Comparison of ENCODE assay signal across 8 mouse cellular contexts in the genomic region with DNA sequence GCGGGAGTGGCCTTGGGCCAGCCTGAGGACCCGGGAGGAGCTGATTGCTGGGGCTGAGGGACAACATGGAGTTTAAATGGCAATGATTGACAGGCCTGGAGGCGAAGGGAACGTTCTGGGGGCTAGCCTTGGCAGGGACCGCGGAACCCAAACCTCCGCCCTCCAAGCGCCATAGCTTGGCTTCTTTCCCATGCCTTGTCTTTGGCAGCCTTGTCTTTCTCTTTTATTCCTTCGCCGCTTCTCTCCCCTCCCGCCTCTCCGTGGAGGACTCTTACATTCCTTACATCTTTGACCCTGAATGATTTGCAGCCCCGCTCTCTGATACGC. TPM values are rescaled to one million over a fixed set of nuclear protein-coding genes. Genes with fewer than 3 reads are reported as not detected.
A peak's percentile ranks its signal among the peaks of the same experiment; 100 is the strongest.
DNase-seq lines count a peak whose midpoint lies in the region; ATAC-seq and TF ChIP-seq lines count a peak whose summit lies in the region.

No protein-coding gene starts in this region.

- peak overlapping the region; percentile 78 for H3K9ac ChIP-seq in embryonic facial prominence, embryonic 15.5 days
- H3K9ac ChIP-seq in intestine, postnatal 0 days (ENCODE audit: low read depth, low read length): peak overlapping the region; percentile 82

- ATAC-seq in embryonic facial prominence, embryonic 15.5 days (ENCODE audit: insufficient number of reproducible peaks, low FRiP score, low TSS enrichment, low read depth): no peak
- no peak for ATAC-seq in intestine, postnatal 0 days

- peaks cover 39% of the 10 kb centered on the region for H3K36me3 ChIP-seq in embryonic facial prominence, embryonic 15.5 days
- peaks cover 16% of the 10 kb centered on the region for H3K36me3 ChIP-seq in intestine, postnatal 0 days (ENCODE audit: control insufficient read depth, insufficient read depth)

- intact Hi-C loops in left cerebral cortex, postnatal 4 days (cut with DNase I): loop anchor here (5.0 kb wide), 1 partner anchor 45 kb away; a partner anchor contains a TSS

- H3K27ac ChIP-seq in bone marrow, adult 2 months (ENCODE audit: control insufficient read depth, insufficient read depth, low read depth, low read length, poor library complexity): peak overlapping the region; percentile 94
- peak overlapping the region; percentile 98 for H3K27ac ChIP-seq in embryonic facial prominence, embryonic 15.5 days (replicated peaks)
- H3K27ac ChIP-seq in intestine, postnatal 0 days (ENCODE audit: low read depth, low read length): peak overlapping the region; percentile 93

- TF ChIP-seq POLR2A in bone marrow, adult 2 months (IDR thresholded peaks at IDR 0.05; ENCODE audit: borderline replicate concordance, control insufficient read depth, low read depth, low read length): no peak

- H3K4me1 ChIP-seq in bone marrow, adult 2 months (ENCODE audit: control insufficient read depth, insufficient read depth, low read length): peaks cover 4% of the 10 kb centered on the region; the same call in 1 of the 2 replicates
- peaks cover 40% of the 10 kb centered on the region for H3K4me1 ChIP-seq in embryonic facial prominence, embryonic 15.5 days
- H3K4me1 ChIP-seq in intestine, postnatal 0 days (replicated peaks; ENCODE audit: control insufficient read depth, insufficient read depth, low read length): peaks cover 4% of the 10 kb centered on the region; the same call in 1 of the 2 replicates

- TF ChIP-seq CTCF in bone marrow, adult 2 months (IDR thresholded peaks at IDR 0.05; ENCODE audit: control insufficient read depth, insufficient read depth, low read length): no peak
- TF ChIP-seq CTCF in intestine, postnatal 0 days (IDR thresholded peaks at IDR 0.05; ENCODE audit: low read depth): no peak

- H3K27me3 ChIP-seq in embryonic facial prominence, embryonic 15.5 days: no peaks in the 10 kb centered on the region
- no peaks in the 10 kb centered on the region for H3K27me3 ChIP-seq in intestine, postnatal 0 days (replicated peaks; ENCODE audit: control insufficient read depth, insufficient read depth, low read length)

- H3K9me3 ChIP-seq in embryonic facial prominence, embryonic 15.5 days (replicated peaks): no peaks in the 10 kb centered on the region
- H3K9me3 ChIP-seq in intestine, postnatal 0 days (ENCODE audit: control insufficient read depth): no peaks in the 10 kb centered on the region

- H3K4me2 ChIP-seq in embryonic facial prominence, embryonic 15.5 days (replicated peaks): peak overlapping the region; percentile 93
- H3K4me2 ChIP-seq in intestine, postnatal 0 days (replicated peaks; ENCODE audit: low read depth): peak overlapping the region; percentile 88

- peak overlapping the region; percentile 93 for H3K4me3 ChIP-seq in bone marrow, adult 2 months (replicated peaks; ENCODE audit: control insufficient read depth, low read depth, low read length)
- peak overlapping the region; percentile 96 for H3K4me3 ChIP-seq in embryonic facial prominence, embryonic 15.5 days (replicated peaks)
- H3K4me3 ChIP-seq in intestine, postnatal 0 days (ENCODE audit: low read depth, low read length): peak overlapping the region; percentile 98

- WGBS in bone marrow, adult 2 months: 4% methylated on average over 14 of the region's 14 CpGs
- under 1% methylated on average over 14 of the region's 14 CpGs for WGBS in embryonic facial prominence, embryonic 15.5 days
- 0% methylated on average over 14 of the region's 14 CpGs for WGBS in intestine, postnatal 0 days

- DNase-seq in left cerebral cortex, postnatal 4 days: peak; percentile 54
- no peak for DNase-seq in left cerebral cortex, adult 18-20 months (ENCODE audit: low spot score in 2 of 2)
- DNase-seq in lung, postnatal 36 days: peak; percentile 35
- DNase-seq in right cerebral cortex, postnatal 4 days: no peak
- DNase-seq in testis, postnatal 10 days (ENCODE audit: low spot score): no peak

RNA-seq across cellular contexts. Expression of a gene that starts 0.6 kb away (rescaled TPM):
- 10 to 100 TPM; 92.0 to 94.7 TPM for total RNA-seq in left cerebral cortex, postnatal 4 days (2021)
- total RNA-seq in left cerebral cortex, adult 18-20 months (2021): 10 to 100 TPM; 78.9 to 81.5 TPM
- 8.5 and 17.3 TPM in 2 replicates for polyA plus RNA-seq in bone marrow, adult 2 months (2011; ENCODE audit: insufficient read depth, insufficient read length, low replicate concordance, missing spikeins)
- polyA plus RNA-seq in embryonic facial prominence, embryonic 15.5 days (2015; fragmentation: Nextera tagmentation; extraction: Ambion mirVana): 44.0 and 45.0 TPM in 2 replicates
- polyA plus RNA-seq in intestine, postnatal 0 days (2015; fragmentation: Nextera tagmentation; extraction: Ambion mirVana): 29.1 and 33.1 TPM in 2 replicates

RNA-seq across cellular contexts. Expression of a gene that starts 0.7 kb away (rescaled TPM):
- total RNA-seq in left cerebral cortex, postnatal 4 days (2021): 10 to 100 TPM; 95.1 to 99.1 TPM
- 10 to 100 TPM; 81.2 to 85.5 TPM for total RNA-seq in left cerebral cortex, adult 18-20 months (2021)
- 26.4 and 40.0 TPM in 2 replicates for polyA plus RNA-seq in bone marrow, adult 2 months (2011; ENCODE audit: insufficient read depth, insufficient read length, low replicate concordance, missing spikeins)
- polyA plus RNA-seq in embryonic facial prominence, embryonic 15.5 days (2015; fragmentation: Nextera tagmentation; extraction: Ambion mirVana): 66.2 and 75.7 TPM in 2 replicates
- polyA plus RNA-seq in intestine, postnatal 0 days (2015; fragmentation: Nextera tagmentation; extraction: Ambion mirVana): 79.2 and 82.5 TPM in 2 replicates

RNA-seq across cellular contexts. Expression of a gene that starts 11.0 kb away (rescaled TPM):
- total RNA-seq in left cerebral cortex, postnatal 4 days (2021): under 1 TPM; 0.40 to 0.42 TPM
- not detected for total RNA-seq in left cerebral cortex, adult 18-20 months (2021)
- not detected in 2 replicates for polyA plus RNA-seq in bone marrow, adult 2 months (2011; ENCODE audit: insufficient read depth, insufficient read length, low replicate concordance, missing spikeins)
- polyA plus RNA-seq in embryonic facial prominence, embryonic 15.5 days (2015; fragmentation: Nextera tagmentation; extraction: Ambion mirVana): 0.13 TPM in 1 of 2 replicates, not detected in the other
- 109 and 114 TPM in 2 replicates for polyA plus RNA-seq in intestine, postnatal 0 days (2015; fragmentation: Nextera tagmentation; extraction: Ambion mirVana)

RNA-seq across cellular contexts. Expression of a gene that starts 35.1 kb away (rescaled TPM):
- 10 to 100 TPM; 84.9 to 85.5 TPM for total RNA-seq in left cerebral cortex, postnatal 4 days (2021)
- 10 to 100 TPM; 51.0 to 52.2 TPM for total RNA-seq in left cerebral cortex, adult 18-20 months (2021)
- polyA plus RNA-seq in bone marrow, adult 2 months (2011; ENCODE audit: insufficient read depth, insufficient read length, low replicate concordance, missing spikeins): 14.5 and 17.1 TPM in 2 replicates
- 11.0 and 12.1 TPM in 2 replicates for polyA plus RNA-seq in embryonic facial prominence, embryonic 15.5 days (2015; fragmentation: Nextera tagmentation; extraction: Ambion mirVana)
- 4.0 and 4.9 TPM in 2 replicates for polyA plus RNA-seq in intestine, postnatal 0 days (2015; fragmentation: Nextera tagmentation; extraction: Ambion mirVana)

RNA-seq across cellular contexts. Expression of a gene that starts 43.2 kb away (rescaled TPM):
- 10 to 100 TPM; 57.7 to 58.1 TPM for total RNA-seq in left cerebral cortex, postnatal 4 days (2021)
- total RNA-seq in left cerebral cortex, adult 18-20 months (2021): 10 to 100 TPM; 58.5 to 60.4 TPM
- 10.7 and 22.9 TPM in 2 replicates for polyA plus RNA-seq in bone marrow, adult 2 months (2011; ENCODE audit: insufficient read depth, insufficient read length, low replicate concordance, missing spikeins)
- polyA plus RNA-seq in embryonic facial prominence, embryonic 15.5 days (2015; fragmentation: Nextera tagmentation; extraction: Ambion mirVana): 19.4 and 20.4 TPM in 2 replicates
- 21.1 and 22.3 TPM in 2 replicates for polyA plus RNA-seq in intestine, postnatal 0 days (2015; fragmentation: Nextera tagmentation; extraction: Ambion mirVana)

Comparison
In these comparisons a context has a peak if more than half of its experiments do, and no peak if none do; other contexts are left out.
1. DNase-seq: peak in left cerebral cortex, postnatal 4 days (single experiment) and lung, postnatal 36 days (single experiment); none in left cerebral cortex, adult 18-20 months (0 of 2), right cerebral cortex, postnatal 4 days (single experiment) and testis, postnatal 10 days (single experiment).
2. RNA of a gene that starts 11.0 kb away (polyA plus RNA-seq): 109 to 114 TPM in intestine, postnatal 0 days; 0.13 TPM in embryonic facial prominence, embryonic 15.5 days and not detected in bone marrow, adult 2 months; every median in the first group is over 10 times any median in the second.
3. Peak in every context shown above with its lines, with median percentiles within 50 percentile points of each other: H3K27ac ChIP-seq and H3K4me3 ChIP-seq.